Mouse (Mus musculus) intestine, embryonic 14.5 days (tissue): ENCODE measurements around the gene March7. TPM values are rescaled to one million over a fixed set of nuclear protein-coding genes. Genes with fewer than 3 reads are reported as not detected.

Source experiments
- ATAC-seq: fragments of 200-750 bp; cut with Nextera tagmentation; replicated peaks from 2 replicates; pipeline ENCODE4 v1.8.0; 2017; ENCODE audit warnings: low read depth, moderate number of reproducible peaks, moderate TSS enrichment, moderate library complexity; ENCODE audit not compliant: low FRiP score, low TSS enrichment
- DNase-seq: peaks from one replicate; pipeline ENCODE4 v3.0.0-alpha.2; 2018; ENCODE audit warnings: low spot score
- H3K27ac ChIP-seq: fragments of 300-500 bp; sonication (generic); 2 replicates; pipeline ENCODE4 v1.5.1; 2014; ENCODE audit warnings: low read depth, mild to moderate bottlenecking, control low read depth
- H3K27me3 ChIP-seq: fragments of 300-500 bp; sonication (generic); replicated peaks from 2 replicates; pipeline ENCODE4 v1.6.1; 2014; ENCODE audit warnings: low read length, control low read depth; ENCODE audit not compliant: control insufficient read depth, insufficient read depth
- H3K36me3 ChIP-seq: fragments of 300-500 bp; sonication (generic); 2 replicates; pipeline ENCODE4 v1.6.1; 2014; ENCODE audit warnings: low read length, control low read depth; ENCODE audit not compliant: control insufficient read depth, insufficient read depth
- H3K4me1 ChIP-seq: fragments of 300-500 bp; sonication (generic); replicated peaks from 2 replicates; pipeline ENCODE4 v1.6.1; 2014; ENCODE audit warnings: low read length, control low read depth, mixed read lengths; ENCODE audit not compliant: control insufficient read depth, insufficient read depth
- H3K4me2 ChIP-seq: fragments of 300-500 bp; sonication (generic); 2 replicates; pipeline ENCODE4 v1.6.1; 2014; ENCODE audit warnings: low read length
- H3K4me3 ChIP-seq: fragments of 300-500 bp; sonication (generic); 2 replicates; pipeline ENCODE4 v1.5.1; 2014; ENCODE audit warnings: low read depth, low read length, control low read depth, mixed read lengths
- H3K9ac ChIP-seq: fragments of 300-500 bp; sonication (generic); 2 replicates; pipeline ENCODE4 v1.6.1; 2014; ENCODE audit warnings: mild to moderate bottlenecking, low read length
- H3K9me3 ChIP-seq: fragments of 300-500 bp; sonication (generic); 2 replicates; pipeline ENCODE4 v1.6.1; 2016; ENCODE audit warnings: low read length, control low read depth; ENCODE audit not compliant: control insufficient read depth
- WGBS: fragments of 180-500 bp; shearing (Covaris S2); extraction: QIAGEN DNeasy Blood & Tissue Kit; methylation state at CpG from one replicate; pipeline ENCODE4 v1.1.7; 2014; 5-methylcytosine and 5-hydroxymethylcytosine counted together
- polyA plus RNA-seq: library from polyadenylated mRNA; unstranded; fragments of >200 nt; fragmentation: Nextera tagmentation; extraction: Ambion mirVana; gene quantifications from 2 replicates; pipeline ENCODE4 v1.2.1, GENCODE M21; 2014

March7 gene
- polyA plus RNA-seq, 1 experiment from 2014 or later, result 71.7 TPM

DNA sequence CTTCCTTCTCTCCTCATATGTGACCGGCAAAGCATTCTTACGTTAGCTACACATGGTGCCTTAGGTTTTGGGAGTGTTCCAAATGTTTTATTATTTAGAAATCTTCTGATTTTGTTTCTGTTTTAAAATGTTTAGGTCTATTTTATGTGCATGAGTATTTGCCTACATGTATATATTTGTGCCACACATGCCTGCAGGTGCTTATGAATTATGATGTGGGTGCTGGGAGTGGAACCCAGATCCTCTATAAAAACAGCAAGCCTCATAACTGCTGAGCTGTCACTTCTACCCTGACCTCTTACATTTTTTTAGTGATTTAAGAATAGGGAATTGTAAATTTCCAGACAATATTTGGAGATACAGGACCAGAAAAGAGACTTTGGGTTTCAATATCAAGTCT, 12.3 kb downstream of the March7 start:
- no peak for DNase-seq
- Histone ChIP-seq H3K4me2 (no peak overlapping the region), H3K4me1 (peaks cover 6% of the 10 kb centered on the region; the same call in 1 of the 2 replicates), H3K36me3 (no peaks in the 10 kb centered on the region), H3K9ac (no peak overlapping the region), H3K27me3 (no peaks in the 10 kb centered on the region), H3K4me3 (no peak overlapping the region), H3K9me3 (no peaks in the 10 kb centered on the region), H3K27ac (no peak overlapping the region)
- WGBS, result 84% methylated on average over 2 of the region's 2 CpGs
- no peak for ATAC-seq

GRCm38 (mm10) chr2:60223489-60223888, 13.8 kb downstream of the March7 start:
- Histone ChIP-seq H3K4me1 (no peaks in the 10 kb centered on the region), H3K9ac (no peak overlapping the region), H3K27me3 (no peaks in the 10 kb centered on the region), H3K9me3 (no peaks in the 10 kb centered on the region), H3K4me2 (no peak overlapping the region), H3K36me3 (no peaks in the 10 kb centered on the region; the same call in 1 of the 2 replicates), H3K4me3 (no peak overlapping the region), H3K27ac (no peak overlapping the region)
- DNase-seq (no peak), ATAC-seq (no peak)
- WGBS, result 81% methylated on average over 1 of the region's 1 CpGs

DNA sequence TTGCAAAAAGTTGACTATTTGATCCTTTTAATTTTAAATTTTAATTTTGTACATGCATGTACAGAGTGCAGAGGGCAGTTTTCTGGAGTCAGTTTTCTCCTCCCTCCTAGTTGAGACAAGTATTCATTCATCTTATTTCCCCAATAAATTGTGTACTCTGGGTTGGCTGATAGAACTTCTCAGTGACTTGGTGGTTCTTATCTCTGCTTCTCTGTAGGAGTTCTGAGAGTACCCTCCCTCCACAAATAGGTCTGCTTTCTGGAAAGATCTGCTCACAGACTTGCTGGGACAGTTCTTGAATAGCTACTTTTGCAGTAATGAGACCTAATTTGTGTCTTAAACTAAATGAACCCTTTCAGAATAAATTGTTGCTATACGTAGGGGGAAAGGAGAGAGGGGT, 18.8 kb downstream of the March7 start:
- Histone ChIP-seq H3K27ac (no peak overlapping the region), H3K4me3 (no peak overlapping the region), H3K9me3 (no peaks in the 10 kb centered on the region), H3K4me2 (no peak overlapping the region), H3K27me3 (no peaks in the 10 kb centered on the region), H3K4me1 (no peaks in the 10 kb centered on the region), H3K9ac (no peak overlapping the region), H3K36me3 (peaks cover 39% of the 10 kb centered on the region)
- DNase-seq (no peak), ATAC-seq (no peak)
- WGBS, result 81% methylated on average over 1 of the region's 1 CpGs

DNA sequence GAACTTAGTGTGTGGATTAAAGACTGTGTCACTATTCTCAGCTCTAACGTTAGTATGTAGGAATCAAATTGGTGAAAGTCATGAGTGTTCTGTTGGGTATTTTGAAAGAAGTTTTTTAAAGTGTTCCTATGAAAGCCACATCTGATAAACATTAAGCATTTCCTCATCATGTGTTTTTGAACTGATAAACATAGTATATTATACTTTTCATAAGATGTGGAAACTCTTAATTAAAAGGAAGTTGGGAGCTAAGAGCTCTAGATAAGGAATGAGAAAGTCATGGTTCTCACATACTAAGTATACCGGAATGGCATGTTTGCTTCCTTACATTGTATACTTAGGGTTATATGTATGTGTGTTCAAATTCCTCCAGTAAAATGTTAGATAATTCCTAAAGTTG, 20.7 kb downstream of the March7 start:
- WGBS, result 93% methylated on average over 2 of the region's 2 CpGs
- no peaks in the 10 kb centered on the region for H3K9me3 ChIP-seq
- no peak overlapping the region for H3K4me2 ChIP-seq
- H3K27me3 ChIP-seq, result no peaks in the 10 kb centered on the region
- no peaks in the 10 kb centered on the region for H3K4me1 ChIP-seq
- no peak overlapping the region for H3K9ac ChIP-seq
- H3K27ac ChIP-seq, result no peak overlapping the region
- ATAC-seq, result no peak
- H3K4me3 ChIP-seq, result no peak overlapping the region
- H3K36me3 ChIP-seq, result peaks cover 58% of the 10 kb centered on the region
- DNase-seq, result no peak

- H3K4me2 ChIP-seq, result no peak overlapping the region
- no peaks in the 10 kb centered on the region for H3K4me1 ChIP-seq
- H3K9me3 ChIP-seq, result no peaks in the 10 kb centered on the region
- H3K9ac ChIP-seq, result no peak overlapping the region
- ATAC-seq (no peak), DNase-seq (no peak)
- H3K27ac ChIP-seq, result no peak overlapping the region
- 17% methylated on average over 2 of the region's 2 CpGs for WGBS
- H3K36me3 ChIP-seq, result peaks cover 85% of the 10 kb centered on the region
- H3K4me3 ChIP-seq, result no peak overlapping the region
- no peaks in the 10 kb centered on the region for H3K27me3 ChIP-seq
Observed at GRCm38 (mm10) chr2:60233147-60233546, 23.5 kb downstream of the March7 start.

GRCm38 (mm10) chr2:60234506-60234905, 24.8 kb downstream of the March7 start:
- peaks cover 94% of the 10 kb centered on the region for H3K36me3 ChIP-seq
- no peak for ATAC-seq

DNA sequence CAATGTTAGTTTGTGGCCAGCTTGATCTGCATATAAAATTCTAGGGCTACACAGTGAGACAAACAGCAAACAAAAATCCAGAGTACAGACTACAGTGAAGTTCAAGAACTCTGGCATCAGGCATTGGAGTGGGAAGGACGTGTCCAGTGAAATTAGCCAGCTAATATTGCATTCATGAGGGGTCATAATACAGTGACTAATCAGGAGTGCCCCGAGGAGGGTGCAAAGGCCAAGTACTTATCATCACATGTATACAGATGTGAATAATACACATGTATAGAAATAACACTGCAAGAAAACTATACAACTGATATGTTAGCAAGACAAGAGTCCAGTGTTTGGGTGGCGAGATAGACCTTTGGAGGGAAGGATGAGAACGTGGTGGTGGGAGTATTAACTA, 43.1 kb downstream of the March7 start:
- Histone ChIP-seq H3K27me3 (no peaks in the 10 kb centered on the region), H3K27ac (no peak overlapping the region), H3K4me3 (no peak overlapping the region), H3K9me3 (no peaks in the 10 kb centered on the region), H3K4me1 (no peaks in the 10 kb centered on the region), H3K9ac (no peak overlapping the region), H3K4me2 (no peak overlapping the region), H3K36me3 (peaks cover 37% of the 10 kb centered on the region; the same call in 1 of the 2 replicates)
- no peak for DNase-seq
- ATAC-seq, result no peak
- 92% methylated on average over 4 of the region's 4 CpGs for WGBS

More at GRCm38 (mm10) chr2:60234506-60234905, 24.8 kb downstream of the March7 start:
- Histone ChIP-seq H3K9me3 (no peaks in the 10 kb centered on the region), H3K4me2 (no peak overlapping the region), H3K27ac (no peak overlapping the region), H3K4me1 (no peaks in the 10 kb centered on the region), H3K4me3 (no peak overlapping the region), H3K9ac (no peak overlapping the region), H3K27me3 (no peaks in the 10 kb centered on the region)
- 83% methylated on average over 7 of the region's 7 CpGs for WGBS
- DNase-seq, result no peak

GRCm38 (mm10) chr2:60253506-60253905, 43.8 kb downstream of the March7 start:
- H3K27ac ChIP-seq, result no peak overlapping the region
- H3K9ac ChIP-seq, result no peak overlapping the region
- DNase-seq, result no peak
- H3K4me3 ChIP-seq, result no peak overlapping the region
- H3K27me3 ChIP-seq, result no peaks in the 10 kb centered on the region
- peaks cover 38% of the 10 kb centered on the region; the same call in 1 of the 2 replicates for H3K36me3 ChIP-seq
- H3K9me3 ChIP-seq, result no peaks in the 10 kb centered on the region
- no peak overlapping the region for H3K4me2 ChIP-seq
- ATAC-seq, result no peak
- no peaks in the 10 kb centered on the region for H3K4me1 ChIP-seq

DNA sequence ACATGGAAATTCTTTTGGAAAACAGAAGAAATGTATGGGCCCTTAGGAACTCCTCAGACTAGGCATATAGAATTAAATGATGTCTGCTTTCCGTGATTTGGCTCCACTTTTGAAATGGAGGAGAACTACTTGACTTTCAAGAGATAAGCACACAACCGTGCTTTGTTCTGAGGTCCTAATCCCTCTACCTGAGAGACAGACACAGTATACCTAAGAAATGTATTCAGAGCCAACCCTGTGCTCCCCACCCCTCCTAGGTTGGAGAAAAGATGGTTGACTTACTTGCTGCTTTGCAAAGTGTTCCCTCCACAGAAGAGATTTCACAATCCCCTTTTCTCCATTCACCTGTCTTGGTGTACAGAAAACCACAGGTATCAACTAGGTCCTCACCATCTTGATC, 47.1 kb downstream of the March7 start:
- no peaks in the 10 kb centered on the region for H3K27me3 ChIP-seq
- H3K9ac ChIP-seq, result no peak overlapping the region
- H3K4me2 ChIP-seq, result no peak overlapping the region
- DNase-seq, result no peak
- no peak overlapping the region for H3K4me3 ChIP-seq
- ATAC-seq, result no peak
- H3K9me3 ChIP-seq, result no peaks in the 10 kb centered on the region
- H3K36me3 ChIP-seq, result peaks cover 14% of the 10 kb centered on the region; the same call in 1 of the 2 replicates
- H3K4me1 ChIP-seq, result no peaks in the 10 kb centered on the region
- no peak overlapping the region for H3K27ac ChIP-seq
- 85% methylated on average over 2 of the region's 2 CpGs for WGBS
